Mouse (Mus musculus) frontal cortex, postnatal 25 days (tissue): ENCODE measurements around the gene A930018P22Rik.
"Not testable (repeated sequence)": the region's sequence is repeated elsewhere in the genome, so short reads cannot be mapped to it uniquely, and the experiment has no call there.

ENCODE experiments used
- DNase-seq, 2 experiments: peaks; one replicate each; pipeline ENCODE4 v3.0.0; 2022; ENCODE audit warnings: low spot score in 2 of 2

A930018P22Rik gene

GRCm38 (mm10) chr2:104117173-104117572, 5.4 kb upstream of the A930018P22Rik start:
- not testable (repeated sequence) for DNase-seq

GRCm38 (mm10) chr2:104119097-104119496, 3.5 kb upstream of the A930018P22Rik start:
- DNase-seq = no peak

- DNase-seq = no peak
These were observed 2.3 kb upstream of the A930018P22Rik start for GRCm38 (mm10) chr2:104120312-104120711.

- DNase-seq = no peak
These were observed 676 bp upstream of the A930018P22Rik start for GRCm38 (mm10) chr2:104121681-104122504.

- DNase-seq = no peak
These were observed 971 bp downstream of the A930018P22Rik start for GRCm38 (mm10) chr2:104123540-104123939.

- no peak for DNase-seq
These were observed 1.5 kb downstream of the A930018P22Rik start for GRCm38 (mm10) chr2:104124071-104124470.

- DNase-seq = no peak
These were observed 6.4 kb downstream of the A930018P22Rik start for GRCm38 (mm10) chr2:104128803-104129531.

- no peak for DNase-seq
These were observed 7.6 kb downstream of the A930018P22Rik start for GRCm38 (mm10) chr2:104130165-104130564.

GRCm38 (mm10) chr2:104130969-104131368, 8.4 kb downstream of the A930018P22Rik start:
- no peak for DNase-seq

- DNase-seq = no peak
These were observed 9.8 kb downstream of the A930018P22Rik start for GRCm38 (mm10) chr2:104132266-104132859.

GRCm38 (mm10) chr2:104133042-104133810, 10.7 kb downstream of the A930018P22Rik start:
- DNase-seq = no peak

GRCm38 (mm10) chr2:104134150-104135056, 11.8 kb downstream of the A930018P22Rik start:
- DNase-seq = peak; percentile 40 to 64

GRCm38 (mm10) chr2:104135920-104136319, 13.4 kb downstream of the A930018P22Rik start:
- DNase-seq = no peak

GRCm38 (mm10) chr2:104142140-104142539, 19.6 kb downstream of the A930018P22Rik start:
- no peak for DNase-seq

GRCm38 (mm10) chr2:104144004-104144403, 21.4 kb downstream of the A930018P22Rik start:
- DNase-seq = no peak

GRCm38 (mm10) chr2:104145983-104146382, 23.4 kb downstream of the A930018P22Rik start:
- no peak for DNase-seq

- no peak for DNase-seq
These were observed 25.5 kb downstream of the A930018P22Rik start for GRCm38 (mm10) chr2:104147910-104148561.

GRCm38 (mm10) chr2:104150608-104151397, 28.2 kb downstream of the A930018P22Rik start:
- DNase-seq = no peak

- no peak for DNase-seq
These were observed 30.8 kb downstream of the A930018P22Rik start for GRCm38 (mm10) chr2:104153345-104153744.
